ENCODE assay signal across 32 mouse cellular contexts in genomic region chr5:29476021-29476420, GRCm38 (mm10). TPM values are rescaled to one million over a fixed set of nuclear protein-coding genes. Genes with fewer than 3 reads are reported as not detected.
A peak's percentile ranks its signal among the peaks of the same experiment; 100 is the strongest.
DNase-seq lines count a peak whose midpoint lies in the region; ATAC-seq and TF ChIP-seq lines count a peak whose summit lies in the region.
"Had no signal": no experiment of that assay in that cellular context is flagged by ENCODE, and none has a peak within 500 bp of the region (broad histone marks: within the 10 kb centered on the region; RNA-seq: fewer than 3 reads in every experiment).

No protein-coding gene starts in this region.

- peaks cover 22% of the 10 kb centered on the region for H3K4me1 ChIP-seq in midbrain, embryonic 10.5 days
- no peaks in the 10 kb centered on the region for H3K4me1 ChIP-seq in midbrain, embryonic 14.5 days (ENCODE audit: control insufficient read depth, insufficient read depth, low read length)
- 0 out of 2 replicates have a peak, but pooled peaks cover 5% of the 10 kb centered on the region for H3K4me1 ChIP-seq in intestine, embryonic 14.5 days (replicated peaks; ENCODE audit: control insufficient read depth, insufficient read depth, low read length)
- 0 out of 2 replicates have a peak, but pooled peaks cover 13% of the 10 kb centered on the region for H3K4me1 ChIP-seq in stomach, embryonic 15.5 days
- no peaks in the 10 kb centered on the region; the same call in 1 of the 2 replicates for H3K4me1 ChIP-seq in lung, postnatal 0 days (ENCODE audit: insufficient read depth, low read depth, low read length)

- intact Hi-C loops in gastrocnemius, postnatal 36 days (cut with DNase I): no loop called here

- H3K9ac ChIP-seq in midbrain, embryonic 14.5 days (replicated peaks; ENCODE audit: low read length): no peak overlapping the region
- H3K9ac ChIP-seq in intestine, embryonic 14.5 days (ENCODE audit: low read length): no peak overlapping the region
- H3K9ac ChIP-seq in stomach, embryonic 15.5 days: no peak overlapping the region
- no peak overlapping the region for H3K9ac ChIP-seq in lung, postnatal 0 days (replicated peaks; ENCODE audit: low read depth)
- H3K9ac ChIP-seq: embryonic facial prominence, embryonic 12.5 days; forebrain, embryonic 15.5 days; limb, embryonic 13.5 days; liver, embryonic 12.5 days had no signal

- H3K36me3 ChIP-seq in midbrain, embryonic 10.5 days: no peaks in the 10 kb centered on the region
- no peaks in the 10 kb centered on the region for H3K36me3 ChIP-seq in midbrain, embryonic 14.5 days (ENCODE audit: control insufficient read depth, insufficient read depth, low read length)
- no peaks in the 10 kb centered on the region for H3K36me3 ChIP-seq in intestine, embryonic 14.5 days (ENCODE audit: control insufficient read depth, insufficient read depth, low read length)
- H3K36me3 ChIP-seq in stomach, embryonic 15.5 days: no peaks in the 10 kb centered on the region
- no peaks in the 10 kb centered on the region for H3K36me3 ChIP-seq in lung, postnatal 0 days (ENCODE audit: insufficient read depth, low read length)
- H3K36me3 ChIP-seq: embryonic facial prominence, embryonic 12.5 days; forebrain, embryonic 15.5 days; limb, embryonic 13.5 days; liver, embryonic 12.5 days had no signal

- no peak overlapping the region for H3K4me2 ChIP-seq in midbrain, embryonic 14.5 days (ENCODE audit: low read length)
- H3K4me2 ChIP-seq in intestine, embryonic 14.5 days (ENCODE audit: low read length): peak overlapping the region; percentile 28; the same call in 1 of the 2 replicates
- peak overlapping the region; percentile 74 for H3K4me2 ChIP-seq in stomach, embryonic 15.5 days
- no peak overlapping the region for H3K4me2 ChIP-seq in lung, postnatal 0 days (replicated peaks; ENCODE audit: low read depth, low read length)
- H3K4me2 ChIP-seq: embryonic facial prominence, embryonic 12.5 days; forebrain, embryonic 15.5 days; heart, embryonic 11.5 days; limb, embryonic 13.5 days; liver, embryonic 12.5 days had no signal

- DNase-seq in embryo, embryonic 10.5 days (ENCODE audit: low spot score): peak; percentile 46
- no peak for DNase-seq in embryo, embryonic 10 days (ENCODE audit: low spot score)
- DNase-seq in midbrain, embryonic 10.5 days (ENCODE audit: low spot score): peak; percentile 39
- DNase-seq in midbrain, embryonic 14.5 days: no peak
- DNase-seq in intestine, embryonic 14.5 days (ENCODE audit: low spot score): no peak
- no peak for DNase-seq in gastrocnemius, postnatal 36 days
- no peak for DNase-seq in lung, postnatal 0 days (ENCODE audit: low spot score)
- DNase-seq: adrenal gland, postnatal 14 days; cerebellum, adult 2 months; cerebellum, postnatal 25 days; kidney, adult 9 months; kidney, postnatal 14 days; layer of hippocampus, postnatal 36 days; lung, adult 18-20 months; lung, postnatal 36 days; right cerebral cortex, postnatal 25 days had no signal

- H3K4me3 ChIP-seq in midbrain, embryonic 10.5 days: no peak overlapping the region
- no peak overlapping the region for H3K4me3 ChIP-seq in midbrain, embryonic 14.5 days (replicated peaks; ENCODE audit: low read depth, low read length)
- H3K4me3 ChIP-seq in intestine, embryonic 14.5 days (ENCODE audit: low read depth, low read length): 0 out of 2 replicates have a peak overlapping the region, but pooled peaks have one; percentile 3
- peak overlapping the region; percentile 49 for H3K4me3 ChIP-seq in stomach, embryonic 15.5 days (replicated peaks)
- H3K4me3 ChIP-seq in lung, postnatal 0 days (ENCODE audit: low read depth, low read length): no peak overlapping the region
- H3K4me3 ChIP-seq: embryonic facial prominence, embryonic 12.5 days; forebrain, embryonic 15.5 days; limb, embryonic 13.5 days; liver, embryonic 12.5 days; megakaryocyte, embryonic 14.5 days had no signal

- no peak overlapping the region for H3K27ac ChIP-seq in midbrain, embryonic 10.5 days (replicated peaks)
- H3K27ac ChIP-seq in midbrain, embryonic 14.5 days (replicated peaks; ENCODE audit: low read depth, low read length): no peak overlapping the region
- no peak overlapping the region for H3K27ac ChIP-seq in intestine, embryonic 14.5 days (ENCODE audit: low read depth)
- H3K27ac ChIP-seq in stomach, embryonic 15.5 days: no peak overlapping the region
- H3K27ac ChIP-seq in lung, postnatal 0 days (ENCODE audit: low read length): no peak overlapping the region
- H3K27ac ChIP-seq: embryonic facial prominence, embryonic 12.5 days; forebrain, embryonic 15.5 days; limb, embryonic 13.5 days; liver, embryonic 12.5 days had no signal

- 0% methylated on average over 1 of the region's 1 CpGs for WGBS in midbrain, embryonic 10.5 days
- WGBS in midbrain, embryonic 14.5 days: 0% methylated on average over 1 of the region's 1 CpGs
- 36% methylated on average over 1 of the region's 1 CpGs for WGBS in intestine, embryonic 14.5 days
- WGBS in stomach, embryonic 15.5 days: 13% methylated on average over 1 of the region's 1 CpGs
- WGBS in lung, postnatal 0 days: 0% methylated on average over 1 of the region's 1 CpGs

- no peak for TF ChIP-seq EP300 in lung, postnatal 0 days (IDR thresholded peaks at IDR 0.05)

- H3K9me3 ChIP-seq in midbrain, embryonic 10.5 days (replicated peaks): no peaks in the 10 kb centered on the region
- H3K9me3 ChIP-seq in midbrain, embryonic 14.5 days (ENCODE audit: control insufficient read depth, low read length): no peaks in the 10 kb centered on the region
- no peaks in the 10 kb centered on the region for H3K9me3 ChIP-seq in intestine, embryonic 14.5 days (ENCODE audit: control insufficient read depth, low read length)
- no peaks in the 10 kb centered on the region for H3K9me3 ChIP-seq in stomach, embryonic 15.5 days
- H3K9me3 ChIP-seq in lung, postnatal 0 days (ENCODE audit: low read length): no peaks in the 10 kb centered on the region
- H3K9me3 ChIP-seq: embryonic facial prominence, embryonic 12.5 days; forebrain, embryonic 15.5 days; limb, embryonic 13.5 days; liver, embryonic 12.5 days; megakaryocyte, embryonic 14.5 days had no signal

- ATAC-seq in midbrain, embryonic 14.5 days (ENCODE audit: low FRiP score, low TSS enrichment): no peak
- ATAC-seq in intestine, embryonic 14.5 days (replicated peaks; ENCODE audit: low FRiP score, low TSS enrichment, low read depth): no peak
- ATAC-seq in stomach, embryonic 15.5 days (ENCODE audit: insufficient read depth, low FRiP score, low read depth): no peak
- ATAC-seq in lung, postnatal 0 days: no peak
- ATAC-seq: forebrain, embryonic 15.5 days; liver, embryonic 12.5 days had no signal

- H3K27me3 ChIP-seq in midbrain, embryonic 10.5 days (ENCODE audit: low read depth, poor library complexity, severe bottlenecking): peaks cover 100% of the 10 kb centered on the region
- peaks cover 92% of the 10 kb centered on the region for H3K27me3 ChIP-seq in midbrain, embryonic 14.5 days (ENCODE audit: control insufficient read depth, insufficient read depth, low read length)
- peaks cover 100% of the 10 kb centered on the region for H3K27me3 ChIP-seq in intestine, embryonic 14.5 days (replicated peaks; ENCODE audit: control insufficient read depth, insufficient read depth, low read length)
- H3K27me3 ChIP-seq in stomach, embryonic 15.5 days (replicated peaks): peaks cover 74% of the 10 kb centered on the region
- H3K27me3 ChIP-seq in lung, postnatal 0 days (replicated peaks; ENCODE audit: insufficient read depth, low read length): peaks cover 93% of the 10 kb centered on the region

- TF ChIP-seq CTCF in lung, postnatal 0 days (IDR thresholded peaks at IDR 0.05): no peak

RNA-seq across cellular contexts. Expression of gene Mnx1, which starts 2.2 kb away (rescaled TPM):
- not detected in 2 replicates for polyA plus RNA-seq in midbrain, embryonic 10.5 days (2016; fragmentation: Nextera tagmentation; extraction: Ambion mirVana)
- not detected in 2 replicates for polyA plus RNA-seq in midbrain, embryonic 14.5 days (2014; fragmentation: Nextera tagmentation; extraction: Ambion mirVana)
- 1.8 and 2.7 TPM in 2 replicates for polyA plus RNA-seq in intestine, embryonic 14.5 days (2014; fragmentation: Nextera tagmentation; extraction: Ambion mirVana)
- polyA plus RNA-seq in stomach, embryonic 15.5 days (2015; fragmentation: Nextera tagmentation; extraction: Ambion mirVana): 2.2 and 3.1 TPM in 2 replicates
- total RNA-seq in gastrocnemius, postnatal 36 days (2021): not detected
- polyA plus RNA-seq in lung, postnatal 0 days (2015; fragmentation: Nextera tagmentation; extraction: Ambion mirVana): not detected in 2 replicates
- total RNA-seq: adrenal gland, postnatal 14 days; gastrocnemius, adult 8-10 months; granulocyte monocyte progenitor cell, adult 5-6 weeks; hematopoietic stem cell, adult 5-6 weeks; layer of hippocampus, adult 18-20 months; layer of hippocampus, postnatal 36 days; left cerebral cortex, postnatal 10 days; midbrain, postnatal 0 days had no signal
- polyA plus RNA-seq: cerebellum, adult 2 months; embryonic facial prominence, embryonic 12.5 days; forebrain, embryonic 15.5 days; heart, embryonic 11.5 days; heart, postnatal 0 days; liver, embryonic 12.5 days; midbrain, postnatal 0 days; spleen, adult 2 months; thymus, postnatal 0 days had no signal

RNA-seq across cellular contexts. Expression of gene Nom1, which starts 41.6 kb away (rescaled TPM):
- 27.7 and 33.7 TPM in 2 replicates for polyA plus RNA-seq in midbrain, embryonic 10.5 days (2016; fragmentation: Nextera tagmentation; extraction: Ambion mirVana)
- polyA plus RNA-seq in midbrain, embryonic 14.5 days (2014; fragmentation: Nextera tagmentation; extraction: Ambion mirVana): 8.8 and 14.8 TPM in 2 replicates
- polyA plus RNA-seq in intestine, embryonic 14.5 days (2014; fragmentation: Nextera tagmentation; extraction: Ambion mirVana): 26.2 and 34.0 TPM in 2 replicates
- polyA plus RNA-seq in stomach, embryonic 15.5 days (2015; fragmentation: Nextera tagmentation; extraction: Ambion mirVana): 22.8 and 29.5 TPM in 2 replicates
- 10 to 100 TPM in 1 of 2 experiments, 1 to 10 TPM in 1; 8.9 to 10.4 TPM for total RNA-seq in gastrocnemius, postnatal 36 days (2021)
- 16.3 and 17.6 TPM in 2 replicates for polyA plus RNA-seq in lung, postnatal 0 days (2015; fragmentation: Nextera tagmentation; extraction: Ambion mirVana)

Comparison
In these comparisons a context has a peak if more than half of its experiments do, and no peak if none do; other contexts are left out.
1. DNase-seq: peak in embryo, embryonic 10.5 days (single experiment) and midbrain, embryonic 10.5 days (single experiment); none in embryo, embryonic 10 days (single experiment), midbrain, embryonic 14.5 days (single experiment), intestine, embryonic 14.5 days (single experiment), gastrocnemius, postnatal 36 days (0 of 2) and lung, postnatal 0 days (single experiment).
2. H3K4me3 ChIP-seq: peak in intestine, embryonic 14.5 days (single experiment) and stomach, embryonic 15.5 days (single experiment); none in midbrain, embryonic 10.5 days (single experiment), midbrain, embryonic 14.5 days (single experiment) and lung, postnatal 0 days (single experiment).
3. H3K4me2 ChIP-seq: peak in intestine, embryonic 14.5 days (single experiment) and stomach, embryonic 15.5 days (single experiment); none in midbrain, embryonic 14.5 days (single experiment) and lung, postnatal 0 days (single experiment).